Mouse (Mus musculus) layer of hippocampus, adult 2 months (tissue): ENCODE results near the gene Sh3rf1. TPM values are rescaled to one million over a fixed set of nuclear protein-coding genes. Genes with fewer than 3 reads are reported as not detected.

Experiments used
- DNase-seq, 2 experiments: peaks; one replicate each; pipeline ENCODE4 v3.0.0; 2022; ENCODE audit warnings: low spot score in 2 of 2
- H3K27ac ChIP-seq: fragments of 200-600 bp; 2 replicates; pipeline ENCODE4 v1.8.1; 2022
- H3K4me3 ChIP-seq: fragments of 200-600 bp; 2 replicates; pipeline ENCODE4 v1.8.1; 2022; ENCODE audit warnings: mild to moderate bottlenecking
- CTCF ChIP-seq: fragments of 200-600 bp; conservative IDR thresholded peaks from 2 replicates; pipeline ENCODE4 v1.8.1; 2022; ENCODE audit warnings: antibody characterized with exemption, mild to moderate bottlenecking, moderate library complexity
- total RNA-seq, 2 experiments: library from RNA; stranded (reverse); gene quantifications; 2 replicates each; pipeline ENCODE4 v1.2.3; 2021

Sh3rf1 gene
- total RNA-seq, 2 experiments from 2014 or later: 66.7 to 67.5 TPM

DNA sequence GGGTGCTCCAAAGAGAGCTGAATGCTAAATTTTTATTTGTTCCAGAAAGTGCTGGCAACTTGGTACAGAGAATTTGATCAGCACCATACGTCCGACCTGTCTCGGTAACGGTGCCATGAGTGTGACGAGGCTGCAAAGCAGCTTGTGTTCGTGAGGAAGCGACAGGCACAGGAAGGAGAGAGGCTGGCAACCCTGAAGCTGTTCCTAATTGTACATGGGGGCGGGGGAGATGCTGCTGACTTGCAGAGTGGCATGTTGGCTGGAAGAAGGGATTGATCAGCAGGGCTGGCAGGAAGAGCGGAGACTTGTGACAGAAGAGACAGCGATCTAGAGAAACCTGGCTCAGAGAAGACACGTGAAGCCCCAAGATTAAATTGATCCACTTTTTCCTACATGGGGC is 197.9 kb downstream of the Sh3rf1 start:
- DNase-seq: peak; percentile 56 to 88
- Histone ChIP-seq H3K4me3 (no peak overlapping the region), H3K27ac (peak overlapping the region; percentile 71)
- TF ChIP-seq CTCF: no peak

- no peak overlapping the region for H3K27ac ChIP-seq
- TF ChIP-seq CTCF: no peak
- no peak for DNase-seq
- H3K4me3 ChIP-seq: no peak overlapping the region
These were observed 201.5 kb downstream of the Sh3rf1 start for GRCm38 (mm10) chr8:61425125-61425524.

DNA sequence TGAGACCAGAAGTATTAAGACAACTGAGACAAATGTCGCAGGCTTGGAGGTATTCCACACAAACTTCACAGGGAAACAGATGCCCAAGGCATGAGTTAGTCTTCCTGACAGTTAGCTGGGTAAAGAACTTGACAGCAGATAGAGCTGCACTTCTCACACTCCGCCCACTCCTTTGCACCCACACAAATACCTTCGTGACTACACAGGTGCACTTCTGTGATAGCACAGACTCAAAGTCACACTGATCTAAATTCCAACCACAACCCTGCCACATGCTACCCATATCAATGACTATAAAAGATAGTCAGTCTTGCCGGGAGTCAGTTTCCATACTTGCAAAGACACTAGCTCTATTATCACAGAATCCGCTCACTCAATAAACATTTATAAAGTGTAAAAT is 202.4 kb downstream of the Sh3rf1 start:
- H3K27ac ChIP-seq: no peak overlapping the region
- DNase-seq: no peak
- no peak for TF ChIP-seq CTCF
- H3K4me3 ChIP-seq: no peak overlapping the region

DNA sequence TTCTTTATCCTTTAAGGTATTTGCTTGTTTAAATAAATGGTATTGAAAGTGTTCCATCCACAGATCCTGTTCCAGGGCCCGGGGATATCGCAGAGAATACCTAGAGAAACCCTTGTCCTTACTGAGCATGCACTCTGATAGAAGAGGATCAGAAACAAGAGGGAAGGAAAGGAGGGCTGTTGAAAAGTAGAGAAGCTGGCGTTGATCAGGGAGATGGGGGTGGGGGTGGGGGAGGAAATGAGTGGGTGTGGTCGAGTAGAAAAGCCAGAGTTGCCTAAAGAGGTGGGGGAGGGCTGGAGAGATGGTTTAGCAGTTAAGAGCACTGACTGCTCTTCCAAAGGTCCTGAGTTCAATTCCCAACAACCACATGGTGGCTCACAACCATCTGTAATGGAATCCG is 203.0 kb downstream of the Sh3rf1 start:
- no peak for TF ChIP-seq CTCF
- Histone ChIP-seq H3K27ac (no peak overlapping the region), H3K4me3 (no peak overlapping the region)
- no peak for DNase-seq

- Histone ChIP-seq H3K27ac (no peak overlapping the region), H3K4me3 (no peak overlapping the region)
- no peak for DNase-seq
- TF ChIP-seq CTCF: no peak
These were observed 204.4 kb downstream of the Sh3rf1 start for GRCm38 (mm10) chr8:61427916-61428681.

- Histone ChIP-seq H3K27ac (no peak overlapping the region), H3K4me3 (no peak overlapping the region)
- no peak for DNase-seq
- TF ChIP-seq CTCF: no peak
These were observed 205.3 kb downstream of the Sh3rf1 start for GRCm38 (mm10) chr8:61428821-61429482.

DNA sequence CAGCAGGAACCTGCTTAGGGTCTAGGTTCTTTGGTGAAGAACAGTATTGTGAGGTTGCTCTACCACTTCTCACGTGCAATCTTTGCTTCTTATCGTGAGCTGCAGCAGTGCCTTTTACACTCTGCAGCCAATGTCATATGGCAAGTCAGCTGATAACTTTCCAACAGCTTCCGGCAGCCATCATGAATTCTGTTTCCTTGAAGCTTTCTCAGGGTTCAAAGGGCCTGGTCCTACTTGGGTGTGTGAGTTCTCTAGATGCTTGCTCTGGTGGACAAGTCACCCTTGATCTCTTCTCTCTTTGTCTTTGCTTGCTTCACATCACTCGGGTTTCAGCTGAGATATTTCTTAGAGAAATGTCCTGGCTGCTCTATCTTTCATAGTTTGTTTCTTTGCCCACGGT is 211.8 kb downstream of the Sh3rf1 start:
- Histone ChIP-seq H3K27ac (no peak overlapping the region), H3K4me3 (no peak overlapping the region)
- TF ChIP-seq CTCF: no peak
- DNase-seq: no peak

DNA sequence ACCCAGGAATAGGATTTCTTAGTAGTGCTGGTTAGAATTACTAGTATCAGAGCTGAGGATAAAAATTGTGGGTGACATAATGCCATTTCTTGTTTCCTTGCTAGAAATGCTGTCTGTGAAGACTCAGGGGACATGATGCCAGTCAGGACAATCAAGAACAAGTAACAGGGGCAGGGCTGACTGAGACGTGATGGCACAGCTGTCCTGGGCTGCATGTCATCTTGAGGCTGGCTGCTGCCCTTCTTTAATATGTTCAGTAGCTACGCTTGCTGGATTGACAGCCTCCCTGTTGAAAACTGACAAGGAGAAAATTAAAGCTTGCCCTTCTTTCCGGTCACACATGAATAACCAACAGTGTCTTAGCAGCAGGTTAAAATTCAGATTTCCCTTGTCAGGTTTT is 212.5 kb downstream of the Sh3rf1 start:
- H3K27ac ChIP-seq: no peak overlapping the region
- no peak for TF ChIP-seq CTCF
- no peak for DNase-seq

GRCm38 (mm10) chr8:61436586-61437304 is 213.1 kb downstream of the Sh3rf1 start:
- no peak for DNase-seq
- TF ChIP-seq CTCF: no peak
- H3K27ac ChIP-seq: no peak overlapping the region
- no peak overlapping the region for H3K4me3 ChIP-seq

More for the DNA sequence above, 212.5 kb downstream of the Sh3rf1 start:
- no peak overlapping the region for H3K4me3 ChIP-seq

DNA sequence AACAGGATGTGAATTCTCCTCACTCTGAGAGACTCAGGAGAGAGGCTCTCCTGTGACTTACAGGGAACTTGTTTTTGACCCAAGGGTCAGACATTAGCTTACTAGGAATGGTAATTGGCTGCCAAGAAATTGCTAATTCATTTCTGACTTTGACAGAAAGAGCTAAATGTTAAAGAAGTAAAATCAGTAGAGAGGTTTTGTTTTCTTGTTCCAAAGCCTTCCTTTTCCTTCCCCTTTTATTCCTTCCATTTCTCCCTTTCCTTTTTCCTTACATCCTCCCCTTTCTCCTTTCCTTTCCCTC is 213.6 kb downstream of the Sh3rf1 start:
- H3K4me3 ChIP-seq: no peak overlapping the region
- no peak for DNase-seq
- H3K27ac ChIP-seq: no peak overlapping the region
- TF ChIP-seq CTCF: no peak

DNA sequence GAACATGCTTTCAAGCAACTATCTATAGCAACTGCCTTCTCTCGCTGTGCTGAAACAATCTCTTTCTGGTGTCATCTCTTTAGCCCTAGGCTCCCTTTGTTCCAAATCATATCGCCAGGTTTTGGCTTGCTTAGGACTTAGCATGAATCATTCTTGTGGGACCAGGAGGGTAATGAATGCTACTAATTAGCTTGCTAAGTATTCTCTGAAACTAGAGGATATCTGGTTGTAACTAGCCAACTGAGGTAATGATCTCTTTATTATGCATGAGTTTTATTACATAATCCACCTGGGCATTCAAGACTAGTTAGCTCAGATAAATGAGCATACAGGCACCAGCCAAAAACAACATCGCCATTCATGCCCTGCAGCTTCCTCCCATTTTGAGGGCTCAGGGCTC is 219.3 kb downstream of the Sh3rf1 start:
- H3K27ac ChIP-seq: no peak overlapping the region
- no peak for DNase-seq
- TF ChIP-seq CTCF: no peak
- no peak overlapping the region for H3K4me3 ChIP-seq

- no peak for DNase-seq
These were observed 220.7 kb downstream of the Sh3rf1 start for GRCm38 (mm10) chr8:61444358-61444757.

More at GRCm38 (mm10) chr8:61444358-61444757, 220.7 kb downstream of the Sh3rf1 start:
- no peak for TF ChIP-seq CTCF
- no peak overlapping the region for H3K4me3 ChIP-seq
- no peak overlapping the region for H3K27ac ChIP-seq

Other genes starting within 250 kb of the Sh3rf1 start
- gene Clcn3, start 240.6 kb upstream of the Sh3rf1 start, total RNA-seq: 100 to 1,000 TPM; 121 to 123 TPM
- gene Nek1, start 230.7 kb upstream of the Sh3rf1 start, total RNA-seq: 10 to 100 TPM; 24.5 to 30.5 TPM